Mouse (Mus musculus) c-Kit-positive CD71-positive TER-119-positive erythroid progenitor cells, embryonic 14.5 days (primary cell): ENCODE measurements around the gene Pptc7.

ENCODE experiments used
- DNase-seq: peaks from one replicate; pipeline ENCODE4 v3.0.0-alpha.2; 2013; ENCODE audit warnings: low spot score

Gene Pptc7

GRCm38 (mm10) chr5:122334682-122335081, 50.5 kb downstream of the Pptc7 start:
- DNase-seq = no peak

- no peak for DNase-seq
These were observed 52.6 kb downstream of the Pptc7 start for GRCm38 (mm10) chr5:122336554-122337294.

- DNase-seq = no peak
These were observed 58.7 kb downstream of the Pptc7 start for GRCm38 (mm10) chr5:122342874-122343273.

GRCm38 (mm10) chr5:122343768-122344167, 59.6 kb downstream of the Pptc7 start:
- DNase-seq = no peak

GRCm38 (mm10) chr5:122344260-122344659, 60.1 kb downstream of the Pptc7 start:
- peak; percentile 74 for DNase-seq

- no peak for DNase-seq
These were observed 61.6 kb downstream of the Pptc7 start for GRCm38 (mm10) chr5:122345777-122346176.

GRCm38 (mm10) chr5:122353807-122354491, 69.8 kb downstream of the Pptc7 start, which contains the start of the genes Rad9b and Vps29:
Rad9b (minus strand) TSS chr5:122354233.
Vps29 (plus strand) TSS chr5:122354369.
- DNase-seq = peak; percentile 100

- DNase-seq = no peak
These were observed 70.4 kb downstream of the Pptc7 start for GRCm38 (mm10) chr5:122354492-122355067.

- DNase-seq = peak; percentile 30
These were observed 87.5 kb downstream of the Pptc7 start, which contains the start of gene Gpn3 for GRCm38 (mm10) chr5:122371591-122372191. Gpn3 (plus strand) TSS chr5:122371876.

- peak; percentile 100 for DNase-seq
These were observed 88.1 kb downstream of the Pptc7 start, which contains the start of gene Fam216a for GRCm38 (mm10) chr5:122372192-122372769. Fam216a (minus strand) TSS chr5:122372364.

GRCm38 (mm10) chr5:122372878-122373277, 88.7 kb downstream of the Pptc7 start:
- no peak for DNase-seq
